Mouse (Mus musculus) kidney, embryonic 15.5 days (tissue): ENCODE measurements around the gene Slc7a12. TPM values are rescaled to one million over a fixed set of nuclear protein-coding genes. Genes with fewer than 3 reads are reported as not detected.

Experiments
- ATAC-seq: fragments of 200-750 bp; cut with Nextera tagmentation; replicated peaks from 2 replicates; pipeline ENCODE4 v1.8.0; 2017; ENCODE audit warnings: moderate TSS enrichment; ENCODE audit not compliant: low FRiP score
- H3K27ac ChIP-seq: fragments of 300-500 bp; sonication (generic); 2 replicates; pipeline ENCODE4 v1.5.1; 2015; ENCODE audit warnings: mild to moderate bottlenecking, inconsistent platforms
- H3K27me3 ChIP-seq: fragments of 300-500 bp; sonication (generic); 2 replicates; pipeline ENCODE4 v1.6.1; 2015; ENCODE audit warnings: inconsistent platforms
- H3K36me3 ChIP-seq: fragments of 300-500 bp; sonication (generic); 2 replicates; pipeline ENCODE4 v1.6.1; 2015; ENCODE audit warnings: inconsistent platforms
- H3K4me1 ChIP-seq: fragments of 300-500 bp; sonication (generic); 2 replicates; pipeline ENCODE4 v1.6.1; 2015; ENCODE audit warnings: inconsistent platforms
- H3K4me2 ChIP-seq: fragments of 300-500 bp; sonication (generic); 2 replicates; pipeline ENCODE4 v1.6.1; 2015; ENCODE audit warnings: moderate library complexity, mild to moderate bottlenecking, inconsistent platforms
- H3K4me3 ChIP-seq: fragments of 300-500 bp; sonication (generic); replicated peaks from 2 replicates; pipeline ENCODE4 v1.5.1; 2015; ENCODE audit warnings: mild to moderate bottlenecking, inconsistent platforms
- H3K9ac ChIP-seq: fragments of 300-500 bp; sonication (generic); 2 replicates; pipeline ENCODE4 v1.6.1; 2015; ENCODE audit warnings: mild to moderate bottlenecking, inconsistent platforms
- H3K9me3 ChIP-seq: fragments of 300-500 bp; sonication (generic); replicated peaks from 2 replicates; pipeline ENCODE4 v1.6.1; 2016; ENCODE audit warnings: inconsistent platforms
- WGBS: fragments of 180-500 bp; shearing (Covaris S2); methylation state at CpG from one replicate; pipeline ENCODE4 v1.1.7; 2015; ENCODE audit warnings: mixed read lengths; 5-methylcytosine and 5-hydroxymethylcytosine counted together
- polyA plus RNA-seq: library from polyadenylated mRNA; unstranded; fragments of >200 nt; fragmentation: Nextera tagmentation; extraction: Ambion mirVana; gene quantifications from 2 replicates; pipeline ENCODE4 v1.2.1, GENCODE M21; 2015

Gene Slc7a12
- polyA plus RNA-seq = 4.8 and 5.9 TPM in 2 replicates

GRCm38 (mm10) chr3:14480397-14480796, at the start of gene Slc7a12:
Gene Slc7a12 (plus strand): TSS chr3:14480697.
- no peak within 1 kb of the TSS for H3K4me3 ChIP-seq
- H3K4me2 ChIP-seq = no peak within 1 kb of the TSS
- no peaks in the 10 kb centered on the region for H3K27me3 ChIP-seq
- no peak within 1 kb of the TSS for H3K9ac ChIP-seq
- no peaks in the 10 kb centered on the region for H3K9me3 ChIP-seq
- no peak within 1 kb of the TSS for H3K27ac ChIP-seq
- no peaks in the 10 kb centered on the region for H3K36me3 ChIP-seq
- no peak for ATAC-seq
- H3K4me1 ChIP-seq = no peaks in the 10 kb centered on the region

- ATAC-seq = no peak
- peaks cover 7% of the 10 kb centered on the region; the same call in 1 of the 2 replicates for H3K9me3 ChIP-seq
- no peaks in the 10 kb centered on the region for H3K36me3 ChIP-seq
- H3K9ac ChIP-seq = no peak overlapping the region
- no peaks in the 10 kb centered on the region for H3K27me3 ChIP-seq
- H3K4me2 ChIP-seq = no peak overlapping the region
- WGBS = 75% methylated on average over 1 of the region's 1 CpGs
- no peak overlapping the region for H3K4me3 ChIP-seq
- no peak overlapping the region for H3K27ac ChIP-seq
- H3K4me1 ChIP-seq = no peaks in the 10 kb centered on the region
These were observed 48.1 kb upstream of the Slc7a12 start for GRCm38 (mm10) chr3:14432381-14432780.

GRCm38 (mm10) chr3:14446015-14446414, 34.5 kb upstream of the Slc7a12 start:
- Histone ChIP-seq H3K27me3 (no peaks in the 10 kb centered on the region), H3K36me3 (no peaks in the 10 kb centered on the region), H3K4me2 (no peak overlapping the region), H3K9me3 (no peaks in the 10 kb centered on the region), H3K4me3 (no peak overlapping the region), H3K27ac (no peak overlapping the region), H3K4me1 (no peaks in the 10 kb centered on the region), H3K9ac (no peak overlapping the region)
- WGBS = 89% methylated on average over 4 of the region's 4 CpGs
- no peak for ATAC-seq

GRCm38 (mm10) chr3:14446691-14447090, 33.8 kb upstream of the Slc7a12 start:
- no peak overlapping the region for H3K4me2 ChIP-seq
- no peak overlapping the region for H3K4me3 ChIP-seq
- 91% methylated on average over 4 of the region's 4 CpGs for WGBS
- H3K27me3 ChIP-seq = no peaks in the 10 kb centered on the region
- H3K27ac ChIP-seq = no peak overlapping the region
- no peaks in the 10 kb centered on the region for H3K4me1 ChIP-seq
- no peak for ATAC-seq
- no peaks in the 10 kb centered on the region for H3K36me3 ChIP-seq
- H3K9me3 ChIP-seq = no peaks in the 10 kb centered on the region
- H3K9ac ChIP-seq = no peak overlapping the region

Other genes starting within 250 kb of the Slc7a12 start
- 399 and 467 TPM in 2 replicates for gene 1810022K09Rik, start 130.6 kb downstream of the Slc7a12 start, polyA plus RNA-seq
- gene Car13, start 161.0 kb downstream of the Slc7a12 start, polyA plus RNA-seq = 3.4 and 3.5 TPM in 2 replicates